Mouse (Mus musculus): Measurements from ENCODE around the gene Mpst. TPM values are rescaled to one million over a fixed set of nuclear protein-coding genes. Genes with fewer than 3 reads are reported as not detected.

The Mpst gene
- polyA plus RNA-seq, 1 experiment from 2014 or later: 2.3 TPM

DNA sequence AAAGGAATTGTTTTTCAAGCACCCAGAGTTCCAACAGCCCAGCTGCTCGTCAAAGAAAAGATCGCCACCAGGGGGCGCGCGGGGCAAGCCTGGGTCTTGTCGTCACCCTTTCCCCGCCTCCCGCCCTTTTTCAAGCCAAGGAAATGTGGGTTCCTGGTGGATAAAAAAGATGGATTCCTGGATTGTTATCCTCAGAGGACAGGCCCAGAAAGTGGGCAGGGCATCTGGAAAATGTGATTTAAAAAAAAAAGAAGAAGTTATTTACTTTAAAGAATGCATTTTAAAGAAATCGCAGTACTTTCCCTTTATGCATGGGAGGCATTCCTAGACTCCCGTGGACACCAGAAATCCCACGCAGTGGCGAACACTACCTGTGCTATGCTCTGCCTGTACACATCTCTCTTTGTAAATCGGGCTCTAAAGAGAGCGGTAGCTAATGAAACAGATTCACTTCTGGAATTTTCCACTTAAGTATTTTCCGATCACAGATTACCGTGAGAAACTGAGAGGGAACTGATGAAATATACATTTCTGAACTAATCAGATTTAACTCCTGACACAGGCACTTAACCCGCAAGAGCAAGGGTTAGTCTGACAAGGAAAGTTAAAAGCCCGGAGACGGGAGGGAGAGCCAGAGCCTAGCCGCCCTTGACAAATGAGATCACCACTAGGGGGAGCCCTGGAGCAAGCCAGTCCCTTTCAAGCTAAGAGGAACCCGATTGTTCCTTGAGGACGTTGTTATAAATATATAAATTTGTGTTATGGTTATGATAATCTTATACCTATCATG, 41.7 kb downstream of the Mpst start:
- WGBS: 2% methylated on average over 22 of the region's 22 CpGs
- peak overlapping the region; percentile 49 for H3K9ac ChIP-seq (ENCODE audit: low read length)
- peak overlapping the region; percentile 64 for H3K4me2 ChIP-seq (ENCODE audit: low read depth, severe bottlenecking)
- peak overlapping the region; percentile 38; the same call in 1 of the 2 replicates for H3K27ac ChIP-seq (replicated peaks; ENCODE audit: low read depth, low read length)
- no peak for ATAC-seq (ENCODE audit: insufficient number of reproducible peaks, low FRiP score, low TSS enrichment, low read depth)
- no peaks in the 10 kb centered on the region for H3K27me3 ChIP-seq (ENCODE audit: control insufficient read depth, insufficient read depth, low read length)
- peak; percentile 99 for DNase-seq (ENCODE audit: low spot score)
- no peaks in the 10 kb centered on the region for H3K9me3 ChIP-seq (ENCODE audit: control insufficient read depth, low read length)
- no peaks in the 10 kb centered on the region for H3K36me3 ChIP-seq (ENCODE audit: control insufficient read depth, insufficient read depth, low read length)
- peak overlapping the region; percentile 9; the same call in 1 of the 2 replicates for H3K4me3 ChIP-seq (ENCODE audit: low read depth, low read length)
- no peaks in the 10 kb centered on the region for H3K4me1 ChIP-seq (ENCODE audit: control insufficient read depth, insufficient read depth, low read length)

DNA sequence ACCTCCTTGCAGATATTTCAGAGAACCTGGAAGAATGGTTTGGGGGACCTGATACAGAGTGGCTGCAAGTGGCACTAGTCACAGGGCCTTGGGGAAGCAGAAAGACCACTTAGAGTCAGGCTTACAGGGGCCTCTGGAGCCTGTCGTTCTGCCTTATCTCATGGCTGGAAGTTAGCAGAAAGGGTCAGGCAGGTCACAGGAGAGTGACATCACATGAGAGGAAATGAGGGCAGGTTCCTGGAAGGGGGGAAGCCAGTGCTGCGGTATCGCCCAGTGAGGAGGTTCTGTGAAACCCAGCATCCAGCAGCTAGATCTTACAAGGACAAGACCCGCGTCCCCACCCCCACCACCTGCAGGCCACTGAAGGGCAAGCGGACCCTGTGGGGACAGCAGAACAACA, 42.9 kb downstream of the Mpst start:
- Histone ChIP-seq H3K36me3 (ENCODE audit: control insufficient read depth, insufficient read depth, low read length) (no peaks in the 10 kb centered on the region), H3K4me1 (ENCODE audit: control insufficient read depth, insufficient read depth, low read length) (no peaks in the 10 kb centered on the region), H3K27ac (replicated peaks; ENCODE audit: low read depth, low read length) (no peak overlapping the region), H3K9ac (ENCODE audit: low read length) (no peak overlapping the region), H3K27me3 (ENCODE audit: control insufficient read depth, insufficient read depth, low read length) (no peaks in the 10 kb centered on the region), H3K4me2 (ENCODE audit: low read depth, severe bottlenecking) (no peak overlapping the region), H3K9me3 (ENCODE audit: control insufficient read depth, low read length) (no peaks in the 10 kb centered on the region), H3K4me3 (ENCODE audit: low read depth, low read length) (no peak overlapping the region)
- ATAC-seq (ENCODE audit: insufficient number of reproducible peaks, low FRiP score, low TSS enrichment, low read depth): no peak
- DNase-seq (ENCODE audit: low spot score): no peak
- 68% methylated on average over 6 of the region's 6 CpGs for WGBS

DNA sequence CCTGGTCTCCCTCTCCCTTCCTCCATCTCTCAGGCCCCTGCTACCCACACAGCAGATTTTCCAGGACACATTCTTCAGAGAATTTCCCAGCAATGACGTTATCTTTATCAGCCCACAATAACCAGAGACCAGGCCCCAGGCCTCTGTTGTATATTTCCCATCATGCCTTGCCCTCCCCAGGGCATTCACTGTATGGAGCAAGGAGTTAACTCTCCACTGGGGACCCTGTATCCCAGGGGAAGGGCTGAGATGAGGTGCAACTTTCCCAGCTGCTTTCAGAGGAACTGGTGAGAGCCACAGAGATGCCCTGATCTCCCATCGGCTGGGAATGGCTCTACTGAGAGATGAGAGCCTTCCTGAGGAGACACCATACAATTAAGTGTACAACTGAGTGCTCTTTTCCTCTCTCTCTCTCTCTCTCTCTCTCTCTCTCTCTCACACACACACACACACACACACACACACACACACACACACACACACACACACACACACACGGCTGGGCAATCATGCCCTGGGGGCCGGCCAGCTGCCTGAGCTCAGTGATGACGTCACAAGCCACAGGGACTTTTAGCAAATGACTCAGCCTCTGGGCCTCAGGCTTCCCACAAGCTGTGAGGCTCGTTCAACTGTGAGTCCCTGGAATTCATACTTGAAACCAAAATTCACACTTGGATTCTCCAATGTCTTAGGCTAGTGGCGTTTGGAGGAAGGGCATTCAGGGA, 43.6 kb downstream of the Mpst start:
- Histone ChIP-seq H3K4me2 (ENCODE audit: low read depth, severe bottlenecking) (no peak overlapping the region), H3K4me3 (ENCODE audit: low read depth, low read length) (no peak overlapping the region), H3K27me3 (ENCODE audit: control insufficient read depth, insufficient read depth, low read length) (no peaks in the 10 kb centered on the region), H3K9me3 (ENCODE audit: control insufficient read depth, low read length) (no peaks in the 10 kb centered on the region), H3K27ac (replicated peaks; ENCODE audit: low read depth, low read length) (no peak overlapping the region), H3K4me1 (ENCODE audit: control insufficient read depth, insufficient read depth, low read length) (no peaks in the 10 kb centered on the region), H3K9ac (ENCODE audit: low read length) (no peak overlapping the region; the same call in 1 of the 2 replicates), H3K36me3 (ENCODE audit: control insufficient read depth, insufficient read depth, low read length) (no peaks in the 10 kb centered on the region)
- peak; percentile 38 for DNase-seq (ENCODE audit: low spot score)
- WGBS: 38% methylated on average over 7 of the region's 7 CpGs
- ATAC-seq (ENCODE audit: insufficient number of reproducible peaks, low FRiP score, low TSS enrichment, low read depth): no peak

DNA sequence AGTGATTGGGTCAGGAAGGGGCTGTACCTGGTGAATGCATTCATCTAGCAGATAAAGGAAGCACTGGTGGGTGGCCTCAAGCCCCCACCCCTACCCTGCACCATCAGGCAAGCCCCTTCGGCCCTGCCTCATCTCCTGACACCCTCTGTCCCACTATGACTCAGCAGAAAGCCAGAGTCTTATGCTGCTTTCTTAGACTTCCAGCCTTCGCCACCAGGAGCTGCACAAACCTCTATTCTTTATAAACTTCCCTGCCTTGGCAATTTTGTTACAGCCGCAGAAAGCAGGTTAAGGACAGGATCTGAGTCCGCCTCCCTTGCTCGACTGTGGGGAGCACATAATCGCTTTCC, 44.2 kb downstream of the Mpst start:
- WGBS: 89% methylated on average over 6 of the region's 6 CpGs

DNA sequence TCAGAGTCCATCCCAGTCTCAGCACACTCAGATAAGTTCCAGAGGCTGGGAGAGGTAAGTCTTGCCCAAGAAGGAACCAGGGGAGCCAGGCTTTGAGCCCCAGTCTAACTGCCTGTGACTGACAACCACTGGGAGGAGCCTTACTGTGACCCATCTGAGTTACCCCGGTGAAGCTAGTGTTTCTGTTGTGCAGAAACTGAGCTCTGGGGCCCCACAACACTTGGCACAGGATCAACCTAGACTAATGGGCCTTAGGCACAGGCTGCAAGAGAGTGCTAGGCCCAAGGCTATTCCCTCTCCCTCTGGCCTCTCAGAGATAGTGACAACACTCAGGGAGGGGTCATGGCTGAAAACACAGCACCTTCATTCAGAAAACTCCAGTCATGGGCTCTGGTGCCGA, 45.0 kb downstream of the Mpst start:
- 85% methylated on average over 2 of the region's 2 CpGs for WGBS
- no peaks in the 10 kb centered on the region for H3K27me3 ChIP-seq (ENCODE audit: control insufficient read depth, insufficient read depth, low read length)
- no peak for ATAC-seq (ENCODE audit: insufficient number of reproducible peaks, low FRiP score, low TSS enrichment, low read depth)
- H3K4me2 ChIP-seq (ENCODE audit: low read depth, severe bottlenecking): no peak overlapping the region
- H3K9me3 ChIP-seq (ENCODE audit: control insufficient read depth, low read length): no peaks in the 10 kb centered on the region
- H3K4me1 ChIP-seq (ENCODE audit: control insufficient read depth, insufficient read depth, low read length): no peaks in the 10 kb centered on the region
- H3K9ac ChIP-seq (ENCODE audit: low read length): no peak overlapping the region
- no peak overlapping the region for H3K27ac ChIP-seq (replicated peaks; ENCODE audit: low read depth, low read length)
- H3K36me3 ChIP-seq (ENCODE audit: control insufficient read depth, insufficient read depth, low read length): no peaks in the 10 kb centered on the region
- no peak for DNase-seq (ENCODE audit: low spot score)
- H3K4me3 ChIP-seq (ENCODE audit: low read depth, low read length): no peak overlapping the region

More for the DNA sequence above, 44.2 kb downstream of the Mpst start:
- DNase-seq (ENCODE audit: low spot score): no peak
- H3K9ac ChIP-seq (ENCODE audit: low read length): no peak overlapping the region; the same call in 1 of the 2 replicates
- no peak for ATAC-seq (ENCODE audit: insufficient number of reproducible peaks, low FRiP score, low TSS enrichment, low read depth)
- H3K36me3 ChIP-seq (ENCODE audit: control insufficient read depth, insufficient read depth, low read length): no peaks in the 10 kb centered on the region
- H3K4me1 ChIP-seq (ENCODE audit: control insufficient read depth, insufficient read depth, low read length): no peaks in the 10 kb centered on the region
- H3K9me3 ChIP-seq (ENCODE audit: control insufficient read depth, low read length): no peaks in the 10 kb centered on the region
- H3K4me2 ChIP-seq (ENCODE audit: low read depth, severe bottlenecking): no peak overlapping the region
- no peak overlapping the region for H3K4me3 ChIP-seq (ENCODE audit: low read depth, low read length)
- no peak overlapping the region for H3K27ac ChIP-seq (replicated peaks; ENCODE audit: low read depth, low read length)
- H3K27me3 ChIP-seq (ENCODE audit: control insufficient read depth, insufficient read depth, low read length): no peaks in the 10 kb centered on the region

DNA sequence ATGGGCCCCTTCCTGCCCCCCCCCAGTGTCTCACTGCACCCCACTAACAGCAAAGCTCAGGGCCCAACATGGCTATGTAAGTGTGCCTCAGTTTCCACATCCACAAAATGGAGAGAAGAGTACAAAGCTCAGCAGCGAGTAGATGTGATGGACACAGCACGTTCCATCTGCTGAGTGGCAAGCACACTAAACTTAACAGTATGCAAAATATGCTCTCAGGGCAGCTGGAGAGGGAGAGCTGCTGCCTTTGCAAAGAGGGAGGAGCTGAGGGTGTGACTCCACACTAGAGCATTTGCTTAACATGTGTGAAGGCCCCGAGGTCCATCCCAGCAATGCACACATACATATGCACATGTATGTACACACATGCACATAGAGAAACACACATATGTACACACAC, 46.7 kb downstream of the Mpst start:
- no peak overlapping the region for H3K4me3 ChIP-seq (ENCODE audit: low read depth, low read length)
- no peak overlapping the region for H3K4me2 ChIP-seq (ENCODE audit: low read depth, severe bottlenecking)
- no peaks in the 10 kb centered on the region for H3K4me1 ChIP-seq (ENCODE audit: control insufficient read depth, insufficient read depth, low read length)
- H3K36me3 ChIP-seq (ENCODE audit: control insufficient read depth, insufficient read depth, low read length): no peaks in the 10 kb centered on the region
- no peak for DNase-seq (ENCODE audit: low spot score)
- ATAC-seq (ENCODE audit: insufficient number of reproducible peaks, low FRiP score, low TSS enrichment, low read depth): no peak
- 93% methylated on average over 3 of the region's 3 CpGs for WGBS
- no peak overlapping the region for H3K9ac ChIP-seq (ENCODE audit: low read length)
- H3K27me3 ChIP-seq (ENCODE audit: control insufficient read depth, insufficient read depth, low read length): no peaks in the 10 kb centered on the region
- H3K27ac ChIP-seq (replicated peaks; ENCODE audit: low read depth, low read length): no peak overlapping the region
- H3K9me3 ChIP-seq (ENCODE audit: control insufficient read depth, low read length): no peaks in the 10 kb centered on the region

DNA sequence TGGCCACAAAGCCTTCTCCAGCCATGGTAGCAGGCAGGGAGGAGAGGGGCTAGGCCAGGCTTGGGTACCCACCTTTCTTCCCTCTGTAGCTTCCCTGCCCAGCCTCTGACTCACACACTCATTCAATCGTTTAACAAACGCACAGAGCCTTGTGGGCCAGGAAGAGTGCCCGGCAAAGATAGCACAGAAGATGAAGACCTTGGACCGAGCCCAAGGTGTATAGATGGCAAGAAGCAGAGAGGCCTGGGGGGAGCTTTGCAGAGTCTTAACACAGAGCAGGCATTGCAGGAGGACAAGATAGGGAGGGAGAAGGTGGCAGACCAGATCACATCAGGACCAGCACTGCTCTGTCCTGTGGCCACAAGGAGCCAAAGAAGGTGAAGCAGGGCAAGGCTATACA, 49.0 kb downstream of the Mpst start:
- H3K4me1 ChIP-seq (ENCODE audit: control insufficient read depth, insufficient read depth, low read length): no peaks in the 10 kb centered on the region
- DNase-seq (ENCODE audit: low spot score) (no peak), ATAC-seq (ENCODE audit: insufficient number of reproducible peaks, low FRiP score, low TSS enrichment, low read depth) (no peak)
- no peak overlapping the region for H3K4me3 ChIP-seq (ENCODE audit: low read depth, low read length)
- H3K9me3 ChIP-seq (ENCODE audit: control insufficient read depth, low read length): no peaks in the 10 kb centered on the region
- H3K27me3 ChIP-seq (ENCODE audit: control insufficient read depth, insufficient read depth, low read length): no peaks in the 10 kb centered on the region
- H3K4me2 ChIP-seq (ENCODE audit: low read depth, severe bottlenecking): no peak overlapping the region
- no peak overlapping the region for H3K27ac ChIP-seq (replicated peaks; ENCODE audit: low read depth, low read length)
- no peaks in the 10 kb centered on the region for H3K36me3 ChIP-seq (ENCODE audit: control insufficient read depth, insufficient read depth, low read length)
- H3K9ac ChIP-seq (ENCODE audit: low read length): no peak overlapping the region
- 87% methylated on average over 4 of the region's 4 CpGs for WGBS

DNA sequence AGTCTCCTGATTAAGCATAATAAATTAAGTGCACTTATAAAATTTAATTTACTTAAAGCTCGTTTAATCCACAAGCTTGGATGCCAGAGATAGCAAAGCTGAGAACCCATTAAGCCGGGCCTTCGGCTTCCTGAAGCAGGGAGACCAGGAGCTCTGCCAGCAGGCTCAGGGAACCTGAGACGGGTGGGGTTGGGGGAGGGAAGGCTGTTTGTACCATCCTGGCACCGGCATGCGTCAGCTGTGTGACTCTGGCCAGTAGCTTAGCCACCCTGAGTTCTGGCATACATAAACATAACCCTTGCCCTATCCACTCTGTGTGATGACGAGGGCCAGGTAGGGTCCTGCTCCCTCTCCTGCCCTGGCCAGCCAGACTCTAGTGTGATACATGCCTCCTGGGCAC, 49.8 kb downstream of the Mpst start:
- Histone ChIP-seq H3K4me1 (ENCODE audit: control insufficient read depth, insufficient read depth, low read length) (no peaks in the 10 kb centered on the region), H3K27me3 (ENCODE audit: control insufficient read depth, insufficient read depth, low read length) (no peaks in the 10 kb centered on the region), H3K36me3 (ENCODE audit: control insufficient read depth, insufficient read depth, low read length) (no peaks in the 10 kb centered on the region), H3K27ac (replicated peaks; ENCODE audit: low read depth, low read length) (no peak overlapping the region), H3K9ac (ENCODE audit: low read length) (no peak overlapping the region), H3K9me3 (ENCODE audit: control insufficient read depth, low read length) (no peaks in the 10 kb centered on the region), H3K4me2 (ENCODE audit: low read depth, severe bottlenecking) (no peak overlapping the region), H3K4me3 (ENCODE audit: low read depth, low read length) (no peak overlapping the region)
- WGBS: 52% methylated on average over 7 of the region's 7 CpGs
- ATAC-seq (ENCODE audit: insufficient number of reproducible peaks, low FRiP score, low TSS enrichment, low read depth) (no peak), DNase-seq (ENCODE audit: low spot score) (no peak)

Data from limb, embryonic 11.5 days (tissue).